Mouse (Mus musculus): ENCODE data around the gene Tnr. TPM values are rescaled to one million over a fixed set of nuclear protein-coding genes. Genes with fewer than 3 reads are reported as not detected.

Tnr gene
- polyA plus RNA-seq, 1 experiment, result not detected

DNA sequence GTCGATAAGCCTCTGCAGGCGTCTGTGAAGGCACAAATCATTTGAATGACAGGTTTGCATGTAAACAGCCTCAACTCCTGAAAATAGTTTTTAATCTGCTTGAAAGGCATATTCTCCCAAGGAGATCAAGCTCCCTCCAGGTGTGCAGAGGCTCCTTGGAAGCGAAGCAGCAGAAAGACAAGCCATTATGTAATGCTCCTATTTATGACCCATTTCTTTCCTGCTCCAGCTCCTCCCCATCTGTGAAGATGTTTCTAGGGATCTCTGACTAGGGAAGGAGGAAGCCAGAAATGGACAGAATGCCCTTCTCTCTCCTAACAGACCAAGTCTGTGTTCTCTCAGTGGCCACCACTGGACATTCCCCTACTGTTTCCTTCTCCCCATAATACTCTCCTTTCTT is 38.0 kb downstream of the Tnr start:
- no peak for TF ChIP-seq GATA1 (IDR thresholded peaks at IDR 0.05; ENCODE audit: borderline replicate concordance, low read length)
- no peak for TF ChIP-seq FLI1 (IDR thresholded peaks at IDR 0.05; ENCODE audit: low read length)
- Histone ChIP-seq H3K4me1 (no peaks in the 10 kb centered on the region), H3K27me3 (replicated peaks) (no peaks in the 10 kb centered on the region)

DNA sequence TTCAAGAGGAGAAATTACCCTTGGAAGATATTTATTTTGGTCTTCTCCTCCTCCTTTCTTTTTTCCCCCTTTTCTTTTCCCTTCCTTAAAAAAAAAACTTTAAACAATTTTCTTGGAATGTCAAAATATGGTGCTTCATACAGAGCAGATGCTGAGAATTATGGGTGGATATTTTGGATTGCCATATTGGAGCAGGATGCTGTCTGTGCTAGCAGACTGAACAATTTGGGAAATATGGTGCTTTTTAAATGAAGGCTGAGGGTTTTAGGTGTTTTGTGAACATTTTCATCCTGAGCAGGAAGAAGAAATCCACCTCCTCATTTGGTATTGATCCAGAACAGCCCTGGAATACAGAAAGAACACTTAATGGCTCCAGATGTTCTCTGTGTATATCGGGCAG is 41.6 kb downstream of the Tnr start:
- H3K27me3 ChIP-seq (replicated peaks), result no peaks in the 10 kb centered on the region
- no peak overlapping the region for H3K4me3 ChIP-seq (replicated peaks)
- no peaks in the 10 kb centered on the region for H3K36me3 ChIP-seq (replicated peaks; ENCODE audit: low read length)
- no peaks in the 10 kb centered on the region for H3K9me3 ChIP-seq
- no peaks in the 10 kb centered on the region for H3K4me1 ChIP-seq
- TF ChIP-seq GATA1 (IDR thresholded peaks at IDR 0.05; ENCODE audit: borderline replicate concordance, low read length) (no peak), FLI1 (IDR thresholded peaks at IDR 0.05; ENCODE audit: low read length) (no peak)

More for the DNA sequence above, 38.0 kb downstream of the Tnr start:
- no peaks in the 10 kb centered on the region for H3K9me3 ChIP-seq
- no peak overlapping the region for H3K4me3 ChIP-seq (replicated peaks)
- H3K36me3 ChIP-seq (replicated peaks; ENCODE audit: low read length), result no peaks in the 10 kb centered on the region

DNA sequence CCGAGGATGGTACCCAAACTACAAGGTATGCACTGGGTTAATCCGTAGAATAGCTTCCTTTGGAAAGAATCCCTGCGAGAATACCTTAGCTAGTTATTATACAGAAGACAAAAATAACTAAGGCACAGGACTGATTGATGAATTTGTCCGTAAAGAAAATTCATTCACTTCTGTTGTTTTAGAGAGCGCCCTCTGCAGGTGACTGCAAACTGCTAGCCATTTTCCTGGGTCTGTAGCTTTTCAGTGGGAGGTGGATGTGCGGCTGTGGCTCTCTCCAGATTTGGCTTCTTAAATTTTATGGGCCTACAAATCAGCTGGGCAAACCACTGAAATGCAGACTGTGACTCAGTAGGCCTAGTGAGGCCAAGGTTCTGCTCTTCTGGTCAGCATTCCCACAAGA is 42.5 kb downstream of the Tnr start:
- no peaks in the 10 kb centered on the region for H3K9me3 ChIP-seq
- no peaks in the 10 kb centered on the region for H3K4me1 ChIP-seq
- H3K27me3 ChIP-seq (replicated peaks), result no peaks in the 10 kb centered on the region
- no peak for TF ChIP-seq FLI1 (IDR thresholded peaks at IDR 0.05; ENCODE audit: low read length)
- no peak for TF ChIP-seq GATA1 (IDR thresholded peaks at IDR 0.05; ENCODE audit: borderline replicate concordance, low read length)
- H3K4me3 ChIP-seq (replicated peaks), result no peak overlapping the region
- no peaks in the 10 kb centered on the region for H3K36me3 ChIP-seq (replicated peaks; ENCODE audit: low read length)

DNA sequence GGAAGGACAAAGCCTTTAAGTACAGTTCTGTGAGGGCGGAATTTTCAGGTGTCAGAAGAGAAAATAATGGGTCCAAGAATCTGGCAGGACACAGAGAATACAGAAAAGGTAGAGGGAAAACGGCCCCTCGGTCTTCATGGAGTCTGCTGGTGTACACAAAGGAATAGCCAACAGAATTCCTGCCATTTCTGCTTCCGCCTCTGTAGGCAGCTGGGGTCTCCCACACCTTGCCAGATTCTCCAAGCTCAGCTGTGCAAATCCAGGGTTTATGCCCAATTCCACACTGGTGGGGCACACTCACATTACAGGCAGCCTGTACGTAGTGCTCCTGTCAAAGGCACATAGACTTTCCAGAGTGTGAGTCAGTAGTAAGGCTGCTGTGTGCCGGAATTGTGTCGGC is 43.6 kb downstream of the Tnr start:
- Histone ChIP-seq H3K27me3 (replicated peaks) (no peaks in the 10 kb centered on the region), H3K4me1 (no peaks in the 10 kb centered on the region), H3K36me3 (replicated peaks; ENCODE audit: low read length) (no peaks in the 10 kb centered on the region), H3K9me3 (no peaks in the 10 kb centered on the region), H3K4me3 (replicated peaks) (no peak overlapping the region)
- TF ChIP-seq GATA1 (IDR thresholded peaks at IDR 0.05; ENCODE audit: borderline replicate concordance, low read length) (no peak), FLI1 (IDR thresholded peaks at IDR 0.05; ENCODE audit: low read length) (no peak)

DNA sequence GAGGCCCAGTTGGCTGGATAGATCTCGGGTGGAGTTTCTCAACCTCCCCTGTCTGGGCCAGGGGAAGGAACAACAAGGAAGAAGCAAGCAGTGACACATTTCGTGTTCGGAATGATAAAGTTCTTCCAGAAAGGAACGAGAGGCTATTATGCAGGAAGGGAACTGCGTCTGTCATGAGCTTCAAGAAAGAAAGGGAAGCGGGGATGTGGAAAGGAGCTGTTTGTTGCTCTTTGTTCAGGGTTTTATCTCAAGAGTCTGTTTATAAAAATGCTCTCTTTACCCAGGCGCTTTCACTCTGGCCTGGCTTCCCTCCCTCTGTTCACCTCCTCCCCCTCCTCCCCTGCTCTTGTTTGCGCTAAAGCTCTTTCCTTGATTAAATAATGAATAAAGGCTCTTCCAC is 46.7 kb downstream of the Tnr start:
- H3K36me3 ChIP-seq (replicated peaks; ENCODE audit: low read length), result no peaks in the 10 kb centered on the region
- TF ChIP-seq FLI1 (IDR thresholded peaks at IDR 0.05; ENCODE audit: low read length) (no peak), GATA1 (IDR thresholded peaks at IDR 0.05; ENCODE audit: borderline replicate concordance, low read length) (no peak)
- H3K4me1 ChIP-seq, result no peaks in the 10 kb centered on the region

DNA sequence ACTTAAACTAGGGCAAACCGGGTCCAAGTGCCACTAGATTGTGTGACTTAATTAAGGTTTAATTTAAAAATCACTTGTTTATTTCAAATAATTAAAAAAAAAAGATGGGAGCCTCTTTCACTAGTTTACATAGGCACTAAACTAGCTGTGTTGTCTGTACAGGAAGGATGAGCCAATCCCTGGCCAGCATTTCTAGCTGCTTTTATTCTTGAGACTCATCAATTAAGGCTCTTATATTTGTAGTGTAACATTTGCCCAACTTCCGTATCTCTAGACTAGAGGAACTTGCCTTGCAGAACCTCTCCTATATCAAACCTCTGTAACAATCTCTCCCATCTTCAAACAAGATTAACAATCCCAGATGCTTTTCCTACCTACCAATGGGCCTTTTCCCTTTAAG is 47.3 kb downstream of the Tnr start:
- Histone ChIP-seq H3K4me3 (replicated peaks) (no peak overlapping the region), H3K36me3 (replicated peaks; ENCODE audit: low read length) (no peaks in the 10 kb centered on the region), H3K9me3 (no peaks in the 10 kb centered on the region), H3K4me1 (no peaks in the 10 kb centered on the region), H3K27me3 (replicated peaks) (no peaks in the 10 kb centered on the region)
- TF ChIP-seq GATA1 (IDR thresholded peaks at IDR 0.05; ENCODE audit: borderline replicate concordance, low read length) (no peak), FLI1 (IDR thresholded peaks at IDR 0.05; ENCODE audit: low read length) (no peak)

More for the DNA sequence above, 46.7 kb downstream of the Tnr start:
- no peaks in the 10 kb centered on the region for H3K9me3 ChIP-seq
- no peaks in the 10 kb centered on the region for H3K27me3 ChIP-seq (replicated peaks)
- H3K4me3 ChIP-seq (replicated peaks), result no peak overlapping the region

DNA sequence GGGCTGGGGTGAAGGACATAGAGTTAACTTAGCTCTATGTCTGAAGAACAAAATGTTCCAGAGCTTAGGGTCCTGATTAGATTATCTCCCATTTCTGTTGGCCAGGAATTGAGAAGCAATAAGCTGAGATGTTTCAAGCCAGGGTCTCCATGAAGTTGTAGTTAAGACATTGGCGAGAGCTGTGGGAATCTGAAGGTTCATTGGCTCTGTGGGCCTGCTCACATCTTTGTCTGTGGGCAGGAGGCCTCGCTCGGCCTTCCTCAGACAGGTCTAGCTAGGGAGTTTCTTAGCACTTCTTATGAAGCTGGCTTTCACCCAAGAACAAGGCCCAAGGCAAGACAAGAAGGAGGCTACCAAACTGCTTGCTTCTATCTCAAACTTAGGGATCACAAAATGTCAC is 48.4 kb downstream of the Tnr start:
- Histone ChIP-seq H3K4me3 (replicated peaks) (no peak overlapping the region), H3K27me3 (replicated peaks) (no peaks in the 10 kb centered on the region), H3K36me3 (replicated peaks; ENCODE audit: low read length) (no peaks in the 10 kb centered on the region), H3K9me3 (no peaks in the 10 kb centered on the region), H3K4me1 (no peaks in the 10 kb centered on the region)
- no peak for TF ChIP-seq GATA1 (IDR thresholded peaks at IDR 0.05; ENCODE audit: borderline replicate concordance, low read length)
- no peak for TF ChIP-seq FLI1 (IDR thresholded peaks at IDR 0.05; ENCODE audit: low read length)

DNA sequence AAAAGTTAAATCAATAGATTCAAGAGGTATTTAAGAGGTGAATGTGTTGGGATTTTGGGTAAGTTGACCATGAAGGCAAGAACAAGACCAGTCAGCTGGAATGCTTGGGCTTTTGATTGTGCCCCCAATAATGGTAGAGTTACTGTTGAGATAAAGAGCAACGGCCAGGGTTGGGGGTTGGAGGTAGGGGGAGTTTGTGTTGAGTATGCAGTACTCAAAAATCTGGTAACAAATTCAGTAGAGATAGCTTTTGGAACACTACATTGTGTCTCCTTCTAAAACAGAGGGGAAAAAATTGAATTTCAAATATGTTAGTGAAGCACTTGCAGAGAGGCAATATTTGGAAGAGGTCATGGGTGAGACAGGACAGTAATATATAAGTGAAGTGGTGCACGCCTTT is 49.5 kb downstream of the Tnr start:
- H3K4me3 ChIP-seq (replicated peaks), result no peak overlapping the region
- no peaks in the 10 kb centered on the region for H3K27me3 ChIP-seq (replicated peaks)
- H3K36me3 ChIP-seq (replicated peaks; ENCODE audit: low read length), result no peaks in the 10 kb centered on the region
- no peaks in the 10 kb centered on the region for H3K4me1 ChIP-seq
- no peaks in the 10 kb centered on the region for H3K9me3 ChIP-seq
- no peak for TF ChIP-seq FLI1 (IDR thresholded peaks at IDR 0.05; ENCODE audit: low read length)
- no peak for TF ChIP-seq GATA1 (IDR thresholded peaks at IDR 0.05; ENCODE audit: borderline replicate concordance, low read length)

DNA sequence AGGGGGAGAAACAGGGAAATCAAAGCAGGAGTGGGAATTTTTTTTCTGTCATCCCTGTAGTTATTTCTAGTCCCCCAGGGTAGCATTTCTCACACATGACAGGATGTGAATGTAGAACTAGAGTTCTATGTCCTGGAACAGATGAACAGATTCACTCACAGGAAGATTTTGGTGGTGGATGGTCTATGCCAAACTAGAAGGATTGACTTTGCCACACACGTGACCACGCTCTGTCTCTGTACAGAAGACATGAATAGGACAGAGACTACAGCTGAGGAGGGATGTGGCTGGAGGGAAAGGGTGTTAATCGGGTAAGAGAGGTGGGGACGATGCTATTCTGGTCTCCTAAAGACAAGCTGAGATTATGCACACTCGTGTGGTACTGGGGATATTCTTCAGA is 51.1 kb downstream of the Tnr start:
- Histone ChIP-seq H3K27me3 (replicated peaks) (no peaks in the 10 kb centered on the region), H3K36me3 (replicated peaks; ENCODE audit: low read length) (no peaks in the 10 kb centered on the region), H3K9me3 (no peaks in the 10 kb centered on the region), H3K4me3 (replicated peaks) (no peak overlapping the region), H3K4me1 (no peaks in the 10 kb centered on the region)
- no peak for TF ChIP-seq FLI1 (IDR thresholded peaks at IDR 0.05; ENCODE audit: low read length)
- TF ChIP-seq GATA1 (IDR thresholded peaks at IDR 0.05; ENCODE audit: borderline replicate concordance, low read length), result no peak

DNA sequence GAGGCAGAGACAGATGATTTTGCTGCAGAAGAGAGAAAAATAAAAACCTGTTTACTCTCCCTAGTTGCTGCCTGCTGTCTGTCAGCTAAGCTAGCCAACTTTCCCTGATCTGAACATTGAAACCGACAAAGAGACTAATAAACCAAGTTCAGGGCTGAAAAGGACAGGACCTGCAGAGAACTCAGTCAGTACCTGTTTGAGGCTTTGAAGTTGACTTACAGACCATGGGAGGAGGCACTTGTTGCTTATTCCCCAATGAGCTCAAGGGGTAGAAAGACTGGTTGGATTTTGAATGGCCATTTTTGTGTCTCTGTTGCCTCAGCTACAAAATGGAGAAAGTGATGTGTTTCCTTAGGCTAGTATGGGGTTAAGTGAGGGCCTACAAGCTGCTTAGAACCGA is 52.7 kb downstream of the Tnr start:
- no peaks in the 10 kb centered on the region for H3K36me3 ChIP-seq (replicated peaks; ENCODE audit: low read length)
- H3K9me3 ChIP-seq, result no peaks in the 10 kb centered on the region
- no peaks in the 10 kb centered on the region for H3K4me1 ChIP-seq
- H3K27me3 ChIP-seq (replicated peaks), result no peaks in the 10 kb centered on the region
- no peak for TF ChIP-seq FLI1 (IDR thresholded peaks at IDR 0.05; ENCODE audit: low read length)
- no peak for TF ChIP-seq GATA1 (IDR thresholded peaks at IDR 0.05; ENCODE audit: borderline replicate concordance, low read length)
- H3K4me3 ChIP-seq (replicated peaks), result no peak overlapping the region

DNA sequence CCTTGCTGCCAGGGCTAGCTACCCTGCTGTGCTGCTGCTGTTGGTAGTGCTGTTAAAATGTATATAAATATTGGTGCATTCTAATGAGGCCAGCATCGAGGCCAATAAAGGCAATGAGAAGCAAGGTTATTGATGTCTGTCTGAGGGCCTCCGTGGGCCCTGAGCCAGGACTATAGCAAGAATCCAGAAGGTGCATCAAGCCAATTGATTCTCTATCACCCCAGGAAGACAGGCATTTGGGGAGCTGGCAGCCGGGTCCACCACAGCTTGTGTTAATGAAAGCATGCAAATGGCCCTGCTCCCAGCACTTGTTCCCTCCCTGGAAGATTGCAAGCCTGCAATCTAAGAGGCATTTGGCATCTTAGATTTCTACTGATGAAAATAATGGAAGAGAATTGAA is 54.8 kb downstream of the Tnr start:
- Histone ChIP-seq H3K36me3 (replicated peaks; ENCODE audit: low read length) (no peaks in the 10 kb centered on the region), H3K27me3 (replicated peaks) (no peaks in the 10 kb centered on the region), H3K4me3 (replicated peaks) (no peak overlapping the region), H3K9me3 (no peaks in the 10 kb centered on the region), H3K4me1 (no peaks in the 10 kb centered on the region)
- no peak for TF ChIP-seq GATA1 (IDR thresholded peaks at IDR 0.05; ENCODE audit: borderline replicate concordance, low read length)
- no peak for TF ChIP-seq FLI1 (IDR thresholded peaks at IDR 0.05; ENCODE audit: low read length)
